Mouse (Mus musculus) ES-E14 (cell line): ENCODE results near the gene Tmed2. TPM values are rescaled to one million over a fixed set of nuclear protein-coding genes. Genes with fewer than 3 reads are reported as not detected.

ENCODE experiments used
- DNase-seq: peaks from one replicate; pipeline ENCODE4 v3.0.0-alpha.2; 2013; ENCODE audit warnings: low read depth, low spot score
- H3K27ac ChIP-seq: 2 replicates; pipeline ENCODE4 v1.5.1; 2012; ENCODE audit warnings: low read depth, mild to moderate bottlenecking, low read length, moderate library complexity, mixed read lengths; ENCODE audit not compliant: poor library complexity, insufficient read depth, severe bottlenecking
- H3K36me3 ChIP-seq: 2 replicates; pipeline ENCODE4 v1.6.1; 2012; ENCODE audit warnings: mild to moderate bottlenecking, low read length, moderate library complexity, mixed read lengths; ENCODE audit not compliant: control insufficient read depth, poor library complexity, insufficient read depth, severe bottlenecking
- H3K4me1 ChIP-seq, 2 experiments: fragments of 150-350 bp in 1 of 2; sonication (generic) in 1 of 2; 2 replicates each; pipeline ENCODE4 v1.6.1; 2012; ENCODE audit warnings: low read length in 2 of 2, mild to moderate bottlenecking in 1 of 2, mixed read lengths in 1 of 2; ENCODE audit not compliant: control insufficient read depth in 2 of 2, insufficient read depth in 2 of 2, poor library complexity in 1 of 2
- H3K4me3 ChIP-seq, 2 experiments: fragments of 150-350 bp in 1 of 2; sonication (generic) in 1 of 2; 2 replicates each; pipeline ENCODE4 v1.5.1; 2012; ENCODE audit warnings: low read length in 2 of 2, low read depth in 1 of 2, mild to moderate bottlenecking in 1 of 2, mixed read lengths in 1 of 2; ENCODE audit not compliant: insufficient read depth in 1 of 2, poor library complexity in 1 of 2, severe bottlenecking in 1 of 2
- H3K9ac ChIP-seq: 2 replicates; pipeline ENCODE4 v1.6.1; 2012; ENCODE audit warnings: low read depth, mild to moderate bottlenecking, low read length, mixed read lengths; ENCODE audit not compliant: poor library complexity, insufficient read depth, severe bottlenecking
- H3K9me3 ChIP-seq: fragments of 150-350 bp; sonication (generic); 2 replicates; pipeline ENCODE4 v1.6.1; 2012; ENCODE audit warnings: low read depth, mild to moderate bottlenecking, low read length; ENCODE audit not compliant: control insufficient read depth, insufficient read depth
- CHD2 ChIP-seq: IDR thresholded peaks from 2 replicates; pipeline ENCODE4 v1.6.1; 2014; ENCODE audit warnings: mild to moderate bottlenecking, low read depth, low read length, inconsistent platforms
- HCFC1 ChIP-seq: IDR thresholded peaks from 2 replicates; pipeline ENCODE4 v1.6.1; 2012; ENCODE audit warnings: low read length, inconsistent platforms, borderline replicate concordance; ENCODE audit not compliant: insufficient read depth
- MAFK ChIP-seq: IDR thresholded peaks from 2 replicates; pipeline ENCODE4 v1.6.1; 2014; ENCODE audit warnings: mild to moderate bottlenecking, low read depth, low read length, inconsistent platforms; ENCODE audit not compliant: insufficient read depth
- ZC3H11A ChIP-seq: IDR thresholded peaks from 2 replicates; pipeline ENCODE4 v1.6.1; 2012; ENCODE audit warnings: low read depth, mild to moderate bottlenecking, inconsistent platforms, low read length, borderline replicate concordance
- ZNF384 ChIP-seq: IDR thresholded peaks from 2 replicates; pipeline ENCODE4 v1.6.1; 2012; ENCODE audit warnings: low read depth, low read length, inconsistent platforms
- in situ Hi-C, 2 experiments: fragments of 600-800 bp; cut with MboI; formaldehyde crosslinking; loops; one replicate each; pipeline ENCODE4 v1.15.1; 2025; ENCODE audit warnings: low sequenced_read_pairs in 2 of 2, inconsistent platforms in 1 of 2; ENCODE audit not compliant: unreplicated experiment in 2 of 2
- total RNA-seq: library from RNA; depleted of rRNA; stranded (reverse); fragments of 300-350 nt; gene quantifications from 2 replicates; pipeline ENCODE4 v1.2.3, GENCODE M21; 2012

Gene Tmed2
- total RNA-seq, 1 experiment, result 224 TPM

DNA sequence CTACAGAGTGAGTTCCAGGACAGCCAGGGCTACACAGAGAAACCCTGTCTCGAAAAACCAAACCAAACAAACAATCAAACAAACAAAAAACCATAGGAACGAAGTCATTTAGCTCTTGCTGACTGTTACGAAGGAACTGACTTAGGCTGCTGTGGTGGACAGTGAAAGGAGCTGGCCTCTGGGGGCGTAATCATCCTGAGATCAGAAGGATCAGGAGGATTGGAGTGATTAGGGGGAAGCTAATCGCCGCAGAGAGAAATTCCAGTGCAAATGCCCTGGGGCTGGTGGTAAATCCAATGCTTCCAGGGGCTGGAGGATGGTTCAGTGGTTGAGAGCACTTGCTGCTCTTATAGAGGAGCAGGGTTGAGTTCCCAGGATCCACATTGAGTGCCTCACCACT, 13.1 kb downstream of the Tmed2 start:
- Histone ChIP-seq H3K9me3 (no peaks in the 10 kb centered on the region), H3K9ac (no peak overlapping the region; the same call in 1 of the 2 replicates), H3K4me1 (peaks cover 0 to 2% of the 10 kb centered on the region in 2 experiments; a peak in 1 of 4 replicates), H3K4me3 (peak overlapping the region; percentile 92 to 97; a peak in 3 of 4 replicates), H3K27ac (no peak overlapping the region), H3K36me3 (peaks cover 17% of the 10 kb centered on the region)
- no peak for DNase-seq
- in situ Hi-C loops, result no loop called here
- TF ChIP-seq MAFK, result no peak
- TF ChIP-seq ZC3H11A, result no peak
- TF ChIP-seq CHD2, result no peak
- TF ChIP-seq HCFC1, result no peak
- no peak for TF ChIP-seq ZNF384

DNA sequence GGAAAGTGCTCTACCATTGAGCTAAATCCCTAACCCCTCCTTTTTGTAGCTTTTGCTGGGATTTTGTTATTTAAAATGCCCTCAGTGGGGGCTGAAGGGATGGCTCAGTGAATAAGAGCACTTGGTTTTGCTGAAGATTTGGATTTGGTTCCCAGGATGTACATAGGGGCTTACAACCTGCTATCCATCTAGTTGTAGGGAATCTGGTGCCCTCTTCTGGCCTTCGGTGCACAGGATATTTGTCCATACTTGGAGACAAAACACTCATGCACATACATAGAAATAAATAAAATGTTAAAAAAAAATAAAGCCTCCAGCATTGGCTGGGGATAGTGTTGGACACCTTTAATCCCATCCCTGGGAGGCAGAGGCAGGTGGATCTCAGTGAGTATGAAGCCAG, 14.7 kb downstream of the Tmed2 start:
- no peak overlapping the region for H3K4me3 ChIP-seq
- no peaks in the 10 kb centered on the region for H3K9me3 ChIP-seq
- in situ Hi-C loops, result no loop called here
- no peak for TF ChIP-seq ZC3H11A
- TF ChIP-seq HCFC1, result no peak
- TF ChIP-seq MAFK, result no peak
- TF ChIP-seq CHD2, result no peak
- DNase-seq, result no peak
- H3K9ac ChIP-seq, result no peak overlapping the region
- H3K27ac ChIP-seq, result no peak overlapping the region
- peaks cover 20% of the 10 kb centered on the region for H3K36me3 ChIP-seq
- peaks cover 0 to 2% of the 10 kb centered on the region in 2 experiments; a peak in 1 of 4 replicates for H3K4me1 ChIP-seq

DNA sequence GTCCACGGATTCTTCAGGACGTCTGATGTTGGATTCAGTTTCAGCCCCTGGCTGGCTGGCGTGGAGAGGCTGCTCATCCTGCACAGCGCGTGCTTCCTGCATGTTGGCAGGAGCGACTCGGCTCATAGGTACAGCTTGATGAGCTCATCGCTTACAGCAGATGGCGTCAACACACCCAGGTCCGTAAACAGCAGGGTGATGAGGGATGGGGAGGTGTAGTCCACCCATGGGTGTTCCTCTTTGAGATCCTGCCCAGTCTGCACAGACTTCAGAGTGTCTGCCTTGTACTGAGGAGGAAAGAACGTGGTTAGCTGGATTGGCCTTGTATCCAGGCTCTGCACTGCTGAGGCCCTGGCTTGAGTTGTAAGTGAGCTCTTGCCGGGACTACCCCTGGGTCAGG, 30.6 kb downstream of the Tmed2 start:
- H3K36me3 ChIP-seq, result peaks cover 64% of the 10 kb centered on the region
- no peak overlapping the region for H3K9ac ChIP-seq
- TF ChIP-seq ZC3H11A (no peak), ZNF384 (no peak), CHD2 (no peak), MAFK (no peak), HCFC1 (no peak)
- no peak overlapping the region for H3K27ac ChIP-seq
- in situ Hi-C loops, result no loop called here
- DNase-seq, result no peak
- peaks cover 0 to 1% of the 10 kb centered on the region in 2 experiments; a peak in 1 of 4 replicates for H3K4me1 ChIP-seq
- H3K4me3 ChIP-seq, result no peak overlapping the region
- H3K9me3 ChIP-seq, result no peaks in the 10 kb centered on the region; the same call in 1 of the 2 replicates

- Histone ChIP-seq H3K4me1 (peaks cover 0 to 4% of the 10 kb centered on the region in 2 experiments; a peak in 2 of 4 replicates), H3K27ac (no peak overlapping the region), H3K4me3 (no peak overlapping the region), H3K9ac (no peak overlapping the region), H3K9me3 (no peaks in the 10 kb centered on the region; the same call in 1 of the 2 replicates), H3K36me3 (peaks cover 51% of the 10 kb centered on the region)
- TF ChIP-seq ZC3H11A (no peak), MAFK (no peak), CHD2 (no peak), ZNF384 (no peak), HCFC1 (no peak)
- no peak for DNase-seq
- in situ Hi-C loops, result no loop called here
These were observed 35.0 kb downstream of the Tmed2 start for GRCm38 (mm10) chr5:124575467-124575866.
